Mouse (Mus musculus): Measurements from ENCODE around the gene Tmc6. TPM values are rescaled to one million over a fixed set of nuclear protein-coding genes. Genes with fewer than 3 reads are reported as not detected.

Tmc6 gene
- polyA plus RNA-seq (2015; fragmentation: Nextera tagmentation; extraction: Ambion mirVana): 28.4 and 30.8 TPM in 2 replicates

DNA sequence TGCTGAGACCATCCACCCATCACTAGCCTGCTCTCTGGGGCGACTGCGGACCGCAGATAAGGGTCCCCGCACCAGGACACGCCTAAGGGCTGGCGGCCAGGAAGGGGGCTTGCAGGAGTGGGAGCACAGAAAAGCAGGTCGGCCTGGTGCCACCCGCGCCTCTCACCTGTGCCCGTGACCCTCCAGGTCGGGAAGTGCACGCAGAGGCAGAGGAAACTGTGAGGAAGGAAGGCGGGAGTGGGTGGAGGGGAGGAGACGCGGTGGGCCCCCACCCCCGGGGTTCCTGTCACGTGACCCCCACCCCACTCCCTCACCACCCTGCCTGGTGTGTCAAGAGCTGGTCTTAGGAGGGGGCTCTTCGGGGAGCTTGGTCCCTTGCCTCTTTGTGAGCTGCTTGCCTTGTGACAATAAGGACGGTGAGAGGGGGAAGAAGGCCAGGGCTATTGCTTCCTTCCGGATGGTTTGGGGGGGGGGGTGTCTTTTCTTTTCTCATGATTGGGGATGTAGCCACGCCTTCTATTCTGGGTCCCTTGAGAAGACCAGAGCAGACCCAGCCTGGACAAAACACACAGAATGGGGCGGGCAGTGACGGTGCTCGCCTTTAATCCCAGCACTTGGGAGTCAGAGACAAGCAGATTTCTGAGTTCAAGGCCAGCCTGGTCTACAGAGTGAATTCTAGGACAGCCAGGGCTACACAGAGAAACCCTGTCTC, at the start of gene Tmc6, which contains the start of gene Tmc8:
Gene Tmc6 (minus strand): TSS at position 206 of the 712 bp plus-strand sequence.
Gene Tmc8 (plus strand): TSS at position 84 of the 712 bp plus-strand sequence.
- Histone ChIP-seq H3K9me3 (replicated peaks; ENCODE audit: control insufficient read depth, low read length) (no peaks in the 10 kb centered on the region), H3K9ac (ENCODE audit: low read length) (peak within 1 kb of the TSS; percentile 59), H3K27me3 (ENCODE audit: control insufficient read depth, insufficient read depth, low read length) (no peaks in the 10 kb centered on the region; the same call in 1 of the 2 replicates), H3K36me3 (ENCODE audit: control insufficient read depth, insufficient read depth) (no peaks in the 10 kb centered on the region; the same call in 1 of the 2 replicates), H3K4me2 (ENCODE audit: low read depth, low read length) (peak within 1 kb of the TSS; percentile 98), H3K4me1 (ENCODE audit: control insufficient read depth, insufficient read depth, low read length) (peaks cover 33% of the 10 kb centered on the region), H3K27ac (ENCODE audit: low read length) (peak within 1 kb of the TSS; percentile 90), H3K4me3 (ENCODE audit: low read length) (peak within 1 kb of the TSS; percentile 59)
- no peak for ATAC-seq (replicated peaks; ENCODE audit: extremely low read depth, insufficient read depth, low FRiP score)
- WGBS: 26% methylated on average over 21 of the region's 24 CpGs

DNA sequence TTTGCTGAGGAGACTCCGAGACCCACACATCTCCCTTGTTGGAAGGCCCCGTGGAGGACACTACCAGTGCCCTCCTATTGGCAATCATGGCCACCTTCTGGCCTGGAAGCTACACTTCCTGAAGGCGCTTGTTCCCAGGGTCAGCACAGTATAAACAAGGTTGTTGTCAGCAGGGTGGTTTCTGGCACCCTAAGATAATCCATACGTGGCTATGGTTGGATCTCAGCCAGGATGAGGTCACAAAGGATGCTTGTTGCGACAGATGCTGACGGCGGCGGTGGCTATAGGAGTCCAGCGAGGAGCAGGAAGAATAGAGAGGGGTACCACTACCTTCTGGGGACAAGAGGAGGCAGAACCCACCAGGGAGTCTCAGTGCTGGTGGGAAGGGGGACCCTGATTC, 48.4 kb upstream of the Tmc6 start:
- Histone ChIP-seq H3K9me3 (replicated peaks; ENCODE audit: control insufficient read depth, low read length) (no peaks in the 10 kb centered on the region), H3K4me1 (ENCODE audit: control insufficient read depth, insufficient read depth, low read length) (peaks cover 56% of the 10 kb centered on the region), H3K4me2 (ENCODE audit: low read depth, low read length) (no peak overlapping the region), H3K36me3 (ENCODE audit: control insufficient read depth, insufficient read depth) (no peaks in the 10 kb centered on the region), H3K9ac (ENCODE audit: low read length) (no peak overlapping the region), H3K4me3 (ENCODE audit: low read length) (no peak overlapping the region), H3K27me3 (ENCODE audit: control insufficient read depth, insufficient read depth, low read length) (no peaks in the 10 kb centered on the region), H3K27ac (ENCODE audit: low read length) (peak overlapping the region; percentile 99)
- 49% methylated on average over 9 of the region's 9 CpGs for WGBS
- ATAC-seq (replicated peaks; ENCODE audit: extremely low read depth, insufficient read depth, low FRiP score): no peak

DNA sequence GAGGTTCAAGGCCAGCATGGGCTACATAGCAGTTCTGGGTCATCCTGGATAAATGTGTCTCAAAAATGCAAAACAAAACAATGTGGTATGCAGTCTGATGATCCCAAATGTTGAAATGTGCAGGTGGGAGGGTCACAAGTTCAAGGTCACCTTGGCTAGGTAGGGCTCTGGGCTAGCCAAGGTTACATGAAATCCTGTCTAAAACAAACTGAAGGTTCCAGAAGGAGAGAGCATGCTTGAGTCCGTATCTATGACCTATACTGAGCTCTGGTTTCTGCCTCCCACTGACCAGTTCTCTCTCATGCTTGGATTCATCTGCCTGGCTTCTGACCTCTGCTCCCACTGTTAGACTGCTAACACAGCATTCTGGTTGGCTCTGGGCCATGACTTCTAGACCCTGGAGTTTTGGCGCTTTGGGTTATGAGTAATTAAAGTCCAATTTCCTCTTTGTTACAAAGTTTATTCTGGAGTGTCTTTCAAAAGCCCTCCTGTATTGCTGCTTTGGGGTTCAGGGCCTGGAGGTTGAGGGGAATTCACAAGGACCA, 47.7 kb upstream of the Tmc6 start:
- H3K27ac ChIP-seq (ENCODE audit: low read length): peak overlapping the region; percentile 99
- no peaks in the 10 kb centered on the region for H3K27me3 ChIP-seq (ENCODE audit: control insufficient read depth, insufficient read depth, low read length)
- peak overlapping the region; percentile 63 for H3K9ac ChIP-seq (ENCODE audit: low read length)
- peaks cover 63% of the 10 kb centered on the region for H3K4me1 ChIP-seq (ENCODE audit: control insufficient read depth, insufficient read depth, low read length)
- WGBS: 44% methylated on average over 2 of the region's 2 CpGs
- H3K4me3 ChIP-seq (ENCODE audit: low read length): no peak overlapping the region
- peak overlapping the region; percentile 20; the same call in 1 of the 2 replicates for H3K4me2 ChIP-seq (ENCODE audit: low read depth, low read length)
- no peak for ATAC-seq (replicated peaks; ENCODE audit: extremely low read depth, insufficient read depth, low FRiP score)
- no peaks in the 10 kb centered on the region for H3K36me3 ChIP-seq (ENCODE audit: control insufficient read depth, insufficient read depth)
- H3K9me3 ChIP-seq (replicated peaks; ENCODE audit: control insufficient read depth, low read length): no peaks in the 10 kb centered on the region

DNA sequence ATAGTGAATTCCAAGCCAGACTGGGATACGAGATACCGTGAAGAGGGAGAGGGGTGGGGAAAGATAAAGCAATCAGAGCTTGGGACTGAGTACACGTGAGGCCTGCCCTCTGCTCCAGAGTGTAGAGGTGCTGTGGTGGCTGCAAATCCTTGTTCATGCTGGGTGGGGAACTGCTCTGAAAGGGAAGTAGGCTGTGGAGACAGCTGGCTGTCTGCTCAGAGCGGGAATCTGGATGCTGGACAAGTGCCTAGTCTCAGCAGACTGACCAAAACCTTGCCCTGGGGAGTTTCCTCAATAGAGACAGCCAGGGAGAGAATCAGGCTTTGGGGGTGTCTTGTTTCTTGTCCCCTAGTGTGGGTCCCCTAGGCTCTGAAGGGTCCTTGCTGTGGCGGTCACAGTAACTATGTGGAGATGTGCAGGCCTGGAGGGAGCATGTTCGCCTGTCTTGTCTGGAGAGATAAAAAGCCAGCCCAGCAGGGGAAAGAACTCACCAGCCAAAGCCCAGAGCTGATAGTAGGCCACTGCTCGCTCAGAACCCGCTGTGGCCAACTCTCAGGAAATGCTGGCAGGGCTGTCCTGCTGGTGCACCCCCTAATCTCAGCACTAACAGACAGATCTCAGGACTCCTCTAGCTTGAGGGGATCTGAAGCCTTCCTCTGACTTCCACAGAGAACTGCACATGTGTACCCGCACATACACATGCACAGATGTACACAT, 47.0 kb upstream of the Tmc6 start:
- peak; percentile 41 for ATAC-seq (replicated peaks; ENCODE audit: extremely low read depth, insufficient read depth, low FRiP score)
- peaks cover 68% of the 10 kb centered on the region for H3K4me1 ChIP-seq (ENCODE audit: control insufficient read depth, insufficient read depth, low read length)
- no peaks in the 10 kb centered on the region for H3K27me3 ChIP-seq (ENCODE audit: control insufficient read depth, insufficient read depth, low read length)
- 17% methylated on average over 9 of the region's 9 CpGs for WGBS
- no peak overlapping the region for H3K4me3 ChIP-seq (ENCODE audit: low read length)
- H3K4me2 ChIP-seq (ENCODE audit: low read depth, low read length): peak overlapping the region; percentile 90
- no peaks in the 10 kb centered on the region for H3K9me3 ChIP-seq (replicated peaks; ENCODE audit: control insufficient read depth, low read length)
- peak overlapping the region; percentile 99 for H3K27ac ChIP-seq (ENCODE audit: low read length)
- H3K36me3 ChIP-seq (ENCODE audit: control insufficient read depth, insufficient read depth): no peaks in the 10 kb centered on the region
- peak overlapping the region; percentile 63 for H3K9ac ChIP-seq (ENCODE audit: low read length)

DNA sequence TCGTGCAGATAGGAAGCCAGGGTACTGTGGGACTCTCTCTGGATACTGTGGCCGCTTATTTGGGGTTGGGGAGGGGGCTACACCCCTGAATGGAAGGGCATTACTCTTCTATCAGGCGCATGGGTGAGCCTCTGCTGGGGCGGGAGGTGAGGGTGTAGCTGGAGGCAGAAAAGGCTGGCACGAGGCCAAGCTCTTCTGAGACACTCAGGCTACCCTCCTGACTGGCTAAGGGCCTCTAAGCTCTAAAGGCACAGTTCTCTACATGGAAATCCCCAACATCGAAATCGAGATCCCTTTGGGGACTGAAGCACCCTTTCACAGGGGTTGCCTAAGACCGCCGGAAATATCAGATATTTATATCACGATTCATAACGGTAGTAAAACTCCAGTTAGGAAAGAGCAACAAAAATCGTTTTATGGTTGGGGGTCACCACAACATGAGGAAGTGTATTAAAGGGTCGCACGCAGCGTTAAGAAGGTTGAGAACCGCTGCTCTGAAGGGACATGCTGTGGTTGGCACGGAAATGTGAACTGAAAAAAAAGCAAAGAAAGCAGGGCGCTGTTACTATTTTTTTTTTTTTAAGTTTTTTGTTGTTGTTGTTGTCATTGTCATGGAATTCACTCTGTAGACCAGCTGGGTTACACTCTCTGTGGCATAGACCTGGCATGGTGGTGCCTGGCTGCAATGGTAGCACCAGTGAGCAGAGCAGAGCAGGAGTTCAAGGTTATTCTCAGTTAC, 46.3 kb upstream of the Tmc6 start:
- H3K9me3 ChIP-seq (replicated peaks; ENCODE audit: control insufficient read depth, low read length): no peaks in the 10 kb centered on the region
- peak overlapping the region; percentile 82 for H3K9ac ChIP-seq (ENCODE audit: low read length)
- H3K27me3 ChIP-seq (ENCODE audit: control insufficient read depth, insufficient read depth, low read length): no peaks in the 10 kb centered on the region
- peak overlapping the region; percentile 99 for H3K27ac ChIP-seq (ENCODE audit: low read length)
- H3K4me1 ChIP-seq (ENCODE audit: control insufficient read depth, insufficient read depth, low read length): peaks cover 75% of the 10 kb centered on the region
- peak overlapping the region; percentile 90 for H3K4me2 ChIP-seq (ENCODE audit: low read depth, low read length)
- ATAC-seq (replicated peaks; ENCODE audit: extremely low read depth, insufficient read depth, low FRiP score): peak; percentile 20; the same call in 1 of the 2 replicates
- peak overlapping the region; percentile 74 for H3K4me3 ChIP-seq (ENCODE audit: low read length)
- H3K36me3 ChIP-seq (ENCODE audit: control insufficient read depth, insufficient read depth): 0 out of 2 replicates have a peak, but pooled peaks cover 2% of the 10 kb centered on the region
- 40% methylated on average over 18 of the region's 18 CpGs for WGBS

DNA sequence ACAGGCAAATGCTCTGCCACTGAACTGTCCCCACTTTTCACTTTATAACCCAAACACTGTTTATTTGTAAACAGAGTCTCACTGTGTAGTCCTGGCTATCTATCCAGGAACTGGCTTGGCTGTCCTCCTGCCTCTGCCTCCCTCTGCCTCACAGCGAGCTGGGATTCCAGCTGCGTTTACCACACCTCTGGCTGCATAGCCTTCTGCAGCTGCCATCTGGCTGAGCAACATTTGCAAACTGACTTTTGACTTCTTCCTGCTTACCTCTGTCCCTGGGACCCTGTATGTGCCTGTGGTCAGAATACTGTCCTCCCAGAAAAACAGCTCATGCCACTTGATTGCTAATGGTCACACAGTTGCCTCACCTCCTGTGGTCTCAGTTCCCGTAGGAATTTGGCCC, 45.4 kb upstream of the Tmc6 start:
- no peak for ATAC-seq (replicated peaks; ENCODE audit: extremely low read depth, insufficient read depth, low FRiP score)
- Histone ChIP-seq H3K4me1 (ENCODE audit: control insufficient read depth, insufficient read depth, low read length) (peaks cover 83% of the 10 kb centered on the region), H3K27ac (ENCODE audit: low read length) (peak overlapping the region; percentile 99), H3K36me3 (ENCODE audit: control insufficient read depth, insufficient read depth) (0 out of 2 replicates have a peak, but pooled peaks cover 3% of the 10 kb centered on the region), H3K9me3 (replicated peaks; ENCODE audit: control insufficient read depth, low read length) (no peaks in the 10 kb centered on the region), H3K27me3 (ENCODE audit: control insufficient read depth, insufficient read depth, low read length) (no peaks in the 10 kb centered on the region), H3K9ac (ENCODE audit: low read length) (peak overlapping the region; percentile 82), H3K4me2 (ENCODE audit: low read depth, low read length) (peak overlapping the region; percentile 90), H3K4me3 (ENCODE audit: low read length) (peak overlapping the region; percentile 74)
- 47% methylated on average over 3 of the region's 3 CpGs for WGBS

DNA sequence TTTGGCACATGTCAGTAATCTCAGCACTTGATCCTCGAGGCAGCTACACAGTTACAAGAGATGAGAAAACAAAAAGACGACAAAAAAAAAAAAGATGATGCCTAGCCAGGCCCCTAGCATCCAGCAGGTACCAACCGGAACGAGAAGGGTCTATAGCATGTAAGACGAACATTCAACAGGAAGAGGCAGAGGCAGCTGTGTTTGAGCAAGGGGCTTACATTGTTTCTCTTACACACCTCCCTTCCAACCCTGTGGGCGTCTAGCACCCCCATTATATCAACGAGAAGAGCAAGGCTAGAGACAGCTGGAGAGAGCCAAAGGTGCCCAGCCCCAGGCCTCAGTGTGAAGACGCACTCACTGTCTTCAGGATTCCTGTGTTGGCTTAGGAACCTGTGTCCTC, 44.9 kb upstream of the Tmc6 start:
- Histone ChIP-seq H3K27me3 (ENCODE audit: control insufficient read depth, insufficient read depth, low read length) (no peaks in the 10 kb centered on the region), H3K9ac (ENCODE audit: low read length) (peak overlapping the region; percentile 82), H3K27ac (ENCODE audit: low read length) (peak overlapping the region; percentile 99), H3K4me1 (ENCODE audit: control insufficient read depth, insufficient read depth, low read length) (peaks cover 80% of the 10 kb centered on the region), H3K4me2 (ENCODE audit: low read depth, low read length) (peak overlapping the region; percentile 90), H3K36me3 (ENCODE audit: control insufficient read depth, insufficient read depth) (0 out of 2 replicates have a peak, but pooled peaks cover 7% of the 10 kb centered on the region), H3K4me3 (ENCODE audit: low read length) (peak overlapping the region; percentile 74), H3K9me3 (replicated peaks; ENCODE audit: control insufficient read depth, low read length) (no peaks in the 10 kb centered on the region)
- no peak for ATAC-seq (replicated peaks; ENCODE audit: extremely low read depth, insufficient read depth, low FRiP score)
- WGBS: 59% methylated on average over 8 of the region's 8 CpGs

DNA sequence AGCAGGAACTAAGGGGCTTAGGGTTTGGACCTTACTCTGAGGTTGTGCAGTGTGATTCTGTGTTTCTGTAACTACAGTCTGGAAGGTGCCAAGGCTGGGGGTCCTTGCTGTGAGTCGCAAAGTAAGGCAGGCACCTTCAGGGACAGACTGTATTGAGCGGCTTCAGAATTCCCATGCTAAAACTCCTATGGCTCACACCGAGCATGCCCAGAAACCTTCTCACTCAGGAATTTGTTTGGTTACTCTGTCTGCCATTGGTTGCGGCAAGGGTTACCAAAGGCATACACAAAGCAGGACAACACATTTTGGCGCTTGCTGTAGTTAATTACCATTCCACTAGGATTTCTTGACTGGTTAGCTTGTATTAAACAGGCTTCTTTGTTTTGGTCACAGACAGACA, 44.2 kb upstream of the Tmc6 start:
- no peaks in the 10 kb centered on the region for H3K9me3 ChIP-seq (replicated peaks; ENCODE audit: control insufficient read depth, low read length)
- 14% methylated on average over 5 of the region's 5 CpGs for WGBS
- ATAC-seq (replicated peaks; ENCODE audit: extremely low read depth, insufficient read depth, low FRiP score): no peak
- H3K27me3 ChIP-seq (ENCODE audit: control insufficient read depth, insufficient read depth, low read length): no peaks in the 10 kb centered on the region
- peak overlapping the region; percentile 90 for H3K4me2 ChIP-seq (ENCODE audit: low read depth, low read length)
- H3K4me1 ChIP-seq (ENCODE audit: control insufficient read depth, insufficient read depth, low read length): peaks cover 79% of the 10 kb centered on the region
- H3K4me3 ChIP-seq (ENCODE audit: low read length): peak overlapping the region; percentile 74
- peak overlapping the region; percentile 82 for H3K9ac ChIP-seq (ENCODE audit: low read length)
- peak overlapping the region; percentile 99 for H3K27ac ChIP-seq (ENCODE audit: low read length)
- peaks cover 12% of the 10 kb centered on the region; the same call in 1 of the 2 replicates for H3K36me3 ChIP-seq (ENCODE audit: control insufficient read depth, insufficient read depth)
